Mouse (Mus musculus) spleen, adult 18-20 months (tissue): ENCODE data around the gene Gxylt2.

ENCODE experiments used
- DNase-seq, 2 experiments: peaks; one replicate each; pipeline ENCODE4 v3.0.0; 2022; ENCODE audit warnings: mixed read lengths in 2 of 2

Gene Gxylt2

GRCm38 (mm10) chr6:100704574-100705365 lies at the start of gene Gxylt2:
Gene Gxylt2 (plus strand): TSS chr6:100704734.
- no peak for DNase-seq

DNA sequence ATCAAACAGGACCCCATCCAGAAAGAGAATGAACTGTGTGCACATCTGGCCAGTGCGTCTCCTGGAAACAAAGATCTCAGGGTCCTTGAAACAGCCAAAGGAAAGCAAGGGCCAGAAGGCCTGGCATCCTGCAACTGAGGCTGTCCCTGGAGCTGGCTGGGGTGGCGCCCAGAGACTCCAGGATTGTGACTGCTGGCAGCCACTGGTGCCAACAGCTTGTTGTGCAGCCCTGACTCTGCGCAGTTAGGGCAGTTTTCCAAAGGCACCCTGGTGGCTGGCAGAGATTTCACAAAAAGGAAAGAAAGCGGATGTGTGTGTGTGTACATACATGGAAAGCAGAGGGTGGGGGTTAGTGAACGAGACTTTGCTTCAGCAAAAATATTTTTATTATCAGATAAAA lies 44.1 kb upstream of the Gxylt2 start:
- no peak for DNase-seq

- no peak for DNase-seq
These were observed 42.3 kb upstream of the Gxylt2 start for GRCm38 (mm10) chr6:100662224-100662623.

DNA sequence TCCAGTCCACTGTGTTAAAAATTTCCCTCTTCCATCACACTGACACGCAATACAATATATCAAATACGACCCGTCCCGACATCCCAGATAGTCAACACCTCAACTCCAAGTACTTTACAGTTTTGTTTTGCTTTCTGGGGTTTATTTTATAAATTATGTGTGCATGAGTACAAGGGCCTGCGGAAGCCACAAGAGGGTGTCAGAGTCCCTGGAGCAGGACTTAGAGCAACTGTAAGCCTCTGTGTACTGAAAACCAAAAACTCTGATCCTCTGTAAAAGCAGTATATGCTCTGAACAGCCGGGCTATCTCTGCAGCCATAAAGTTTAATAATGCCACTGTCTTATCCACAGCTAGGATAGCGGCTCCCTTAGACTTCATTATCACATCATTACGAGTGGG lies 36.9 kb upstream of the Gxylt2 start:
- no peak for DNase-seq

GRCm38 (mm10) chr6:100668858-100669257 lies 35.7 kb upstream of the Gxylt2 start:
- no peak for DNase-seq

DNA sequence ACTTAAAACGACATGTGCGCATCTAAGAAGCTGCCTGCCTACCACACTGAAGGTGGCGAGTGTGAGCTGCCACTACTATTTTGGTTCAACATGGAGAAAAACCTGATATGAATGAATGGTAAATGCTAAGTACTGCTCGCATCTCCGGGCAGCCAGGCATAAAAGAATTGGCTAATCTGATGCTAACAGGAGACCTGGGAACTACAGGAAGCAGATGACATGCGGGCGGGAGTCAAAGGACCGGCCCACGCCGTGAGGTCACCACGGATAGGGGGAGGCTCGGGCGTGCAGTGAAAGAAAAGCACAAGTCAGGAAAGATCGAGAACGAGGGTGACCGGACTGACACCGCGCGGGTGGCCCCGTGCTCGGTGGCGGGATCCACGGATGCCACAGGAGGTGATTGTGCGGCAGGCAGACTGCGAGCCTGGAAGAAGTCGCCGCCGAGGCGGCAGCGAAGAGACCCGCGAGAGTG lies 34.1 kb upstream of the Gxylt2 start:
- peak; percentile 30 to 44 for DNase-seq

- peak; percentile 76 to 87 for DNase-seq
These were observed 33.6 kb upstream of the Gxylt2 start, which contains the start of gene Shq1 for GRCm38 (mm10) chr6:100670880-100671344. Gene Shq1 (minus strand): TSS chr6:100671157.

- DNase-seq = no peak
These were observed 33.1 kb upstream of the Gxylt2 start for GRCm38 (mm10) chr6:100671401-100671800.

DNA sequence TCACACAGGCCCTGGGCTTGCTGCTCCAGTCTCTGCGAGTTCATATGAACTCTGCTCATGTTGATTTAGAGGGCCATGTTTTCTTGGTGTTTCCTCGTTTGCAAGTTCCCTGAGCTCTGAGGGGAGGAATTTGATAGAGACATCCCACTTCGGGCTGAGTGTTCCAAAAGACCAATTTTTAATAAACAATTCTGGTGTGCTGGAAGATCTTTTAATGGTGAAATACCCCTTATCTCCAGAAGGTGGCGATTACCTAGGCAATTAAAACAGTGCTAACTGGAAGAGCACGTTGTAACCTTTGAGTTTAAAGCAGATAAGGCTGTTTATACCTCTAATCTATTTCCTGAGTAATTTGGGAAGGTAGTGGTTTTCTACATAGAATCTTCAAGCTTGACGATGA lies 29.6 kb upstream of the Gxylt2 start:
- DNase-seq = no peak

- no peak for DNase-seq
These were observed 28.1 kb upstream of the Gxylt2 start for GRCm38 (mm10) chr6:100676461-100676860.

- DNase-seq = no peak
These were observed 25.9 kb upstream of the Gxylt2 start for GRCm38 (mm10) chr6:100678636-100679035.

- no peak for DNase-seq
These were observed 18.2 kb upstream of the Gxylt2 start for GRCm38 (mm10) chr6:100686341-100686740.

DNA sequence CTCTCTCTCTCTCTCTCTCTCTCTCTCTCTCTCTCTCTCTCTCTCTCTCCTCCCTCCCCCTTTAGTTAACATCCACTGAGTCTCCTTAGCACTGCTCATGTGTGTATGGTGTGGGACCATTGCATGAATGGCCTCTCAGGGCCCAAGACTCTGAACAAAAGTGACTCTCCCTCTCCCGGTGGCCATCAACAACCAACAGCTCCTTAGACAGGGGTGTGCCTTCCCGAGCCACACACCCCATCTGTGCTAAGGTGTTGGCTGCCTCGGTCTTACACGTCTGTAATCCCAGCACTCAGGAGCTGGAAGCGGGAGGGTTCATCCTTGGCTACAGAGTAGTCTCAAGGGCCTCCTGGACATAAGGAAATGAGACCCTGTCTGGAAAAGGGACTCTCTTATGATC lies 4.5 kb upstream of the Gxylt2 start:
- DNase-seq = no peak

- no peak for DNase-seq
These were observed 3.8 kb upstream of the Gxylt2 start for GRCm38 (mm10) chr6:100700774-100701173.

- no peak for DNase-seq
These were observed 349 bp upstream of the Gxylt2 start for GRCm38 (mm10) chr6:100704197-100704573.

DNA sequence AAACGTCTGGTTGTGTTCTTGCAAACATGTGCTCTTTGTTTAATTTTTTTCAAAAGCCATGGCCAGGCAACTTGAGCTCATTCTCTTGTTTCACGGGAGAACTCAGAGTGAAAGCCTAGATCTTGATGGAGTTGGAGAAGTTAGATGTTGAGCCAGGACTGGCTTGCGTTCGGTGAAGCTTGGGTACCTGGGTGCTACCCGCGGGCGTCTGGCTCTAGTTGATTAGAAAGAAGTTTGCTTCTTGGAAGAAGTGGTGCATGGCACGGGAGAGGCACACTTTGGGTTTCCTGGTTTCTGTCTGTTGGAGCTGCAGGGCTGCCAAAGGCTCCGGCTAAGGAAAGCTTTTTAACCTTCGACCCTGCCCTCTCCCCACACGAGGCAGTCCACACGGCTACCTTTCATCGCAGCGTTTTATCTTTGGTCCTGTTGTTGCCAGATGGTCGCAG lies 855 bp downstream of the Gxylt2 start:
- no peak for DNase-seq

DNA sequence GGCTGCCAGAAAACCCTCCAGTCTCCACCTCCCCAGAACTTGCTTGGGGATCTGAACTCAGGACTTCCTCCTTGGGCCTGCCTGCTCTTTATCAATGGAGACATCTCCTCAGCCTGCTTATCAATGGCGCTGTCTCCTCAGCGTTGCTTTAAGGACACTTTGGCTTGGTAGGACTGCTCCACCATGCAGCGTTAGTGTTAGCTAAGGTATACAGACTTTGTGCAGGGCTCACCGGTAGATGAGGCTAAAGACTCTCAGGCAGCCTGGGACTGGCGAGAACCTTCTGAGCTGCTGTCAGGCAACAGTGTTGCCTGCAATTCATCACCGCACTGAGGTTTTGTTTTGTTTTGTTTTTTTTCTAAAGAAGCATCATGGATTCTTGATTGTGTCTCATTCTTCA lies 2.3 kb downstream of the Gxylt2 start:
- DNase-seq = no peak

DNA sequence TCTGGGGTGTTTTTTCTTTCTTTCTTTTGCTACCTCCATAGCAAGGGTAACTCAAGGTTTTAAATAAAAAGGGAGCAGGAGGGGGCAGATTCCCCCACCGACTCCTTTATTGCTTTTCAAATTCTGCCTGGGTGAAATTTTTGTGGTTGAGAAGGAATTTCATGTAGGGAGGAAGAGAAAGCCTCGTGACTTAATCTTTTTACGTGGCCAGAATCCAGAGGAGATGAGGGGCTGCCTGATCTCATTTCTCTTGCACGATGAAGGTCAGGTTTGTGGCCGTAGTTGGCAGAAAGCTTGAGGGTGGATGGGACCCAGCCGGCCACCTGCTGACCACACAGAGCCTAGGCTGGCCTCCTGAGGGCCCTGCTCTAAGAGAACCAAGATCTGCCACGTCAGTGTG lies 3.0 kb downstream of the Gxylt2 start:
- no peak for DNase-seq

- DNase-seq = no peak
These were observed 3.7 kb downstream of the Gxylt2 start for GRCm38 (mm10) chr6:100708248-100708647.

GRCm38 (mm10) chr6:100708996-100709395 lies 4.5 kb downstream of the Gxylt2 start:
- no peak for DNase-seq

GRCm38 (mm10) chr6:100709483-100709882 lies 4.9 kb downstream of the Gxylt2 start:
- no peak for DNase-seq

DNA sequence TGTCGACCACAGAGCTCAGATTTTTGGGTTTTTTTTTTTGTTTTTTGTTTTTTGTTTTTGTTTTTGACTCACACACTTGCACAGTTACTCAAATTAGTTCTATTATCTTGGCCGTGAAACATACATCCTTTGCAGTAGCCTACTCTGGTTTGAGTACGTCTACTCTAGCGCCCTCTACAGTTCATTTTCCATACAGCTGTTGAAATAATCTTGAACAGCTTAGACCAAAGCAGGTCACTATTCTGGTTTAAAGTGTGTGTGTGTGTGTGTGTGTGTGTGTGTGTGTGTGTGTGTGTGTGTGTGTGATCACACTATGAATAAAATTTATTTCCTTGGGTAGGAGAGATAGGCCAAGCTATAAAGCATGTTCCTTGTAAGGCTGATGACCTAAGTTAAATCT lies 5.6 kb downstream of the Gxylt2 start:
- no peak for DNase-seq

DNA sequence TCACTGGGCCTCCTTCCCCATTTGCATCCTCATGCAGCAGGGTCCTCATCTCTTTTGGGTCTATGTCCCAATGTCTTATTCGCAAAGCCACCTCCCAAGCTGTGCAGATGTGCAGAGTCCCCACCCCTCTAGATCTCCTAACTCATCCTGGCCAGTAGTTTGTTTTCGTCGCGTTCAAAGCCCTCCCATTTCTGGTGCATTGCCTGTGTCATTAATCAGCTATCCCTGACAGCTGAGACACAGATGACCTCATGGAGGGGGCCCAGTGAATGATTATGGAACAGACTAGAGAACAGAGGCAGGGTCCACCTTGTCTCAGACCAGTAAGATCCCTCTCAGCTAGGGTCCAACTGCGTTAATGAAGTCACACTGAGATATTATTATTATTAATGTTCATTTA lies 6.3 kb downstream of the Gxylt2 start:
- no peak for DNase-seq

DNA sequence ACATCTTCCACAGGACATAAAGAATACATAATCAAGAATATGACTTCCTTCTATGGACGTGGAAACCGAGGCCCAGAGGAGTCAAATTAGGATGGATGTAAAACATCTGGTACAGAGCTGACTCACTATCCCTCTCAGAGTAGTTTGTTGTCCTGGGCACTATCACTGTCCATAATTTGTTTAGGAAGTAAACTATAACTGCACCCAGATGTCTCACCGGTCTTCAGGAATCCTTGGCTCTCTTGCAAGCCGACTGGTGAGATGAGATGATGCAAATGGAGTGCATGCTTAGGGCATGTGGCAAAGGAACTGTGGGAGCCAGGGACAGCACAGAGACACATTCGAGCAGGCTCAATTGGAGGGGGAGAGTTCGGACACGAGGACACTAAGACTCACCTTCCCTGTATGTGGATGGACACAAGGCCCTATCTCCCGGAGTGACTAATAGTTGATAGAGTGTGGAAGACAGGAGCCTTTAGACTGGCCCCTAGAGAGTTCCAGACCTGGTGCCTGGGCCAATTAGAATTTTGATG lies 10.8 kb downstream of the Gxylt2 start:
- no peak for DNase-seq
